Mouse (Mus musculus) heart, embryonic 15.5 days (tissue): ENCODE data around the gene Plekhd1. TPM values are rescaled to one million over a fixed set of nuclear protein-coding genes. Genes with fewer than 3 reads are reported as not detected.
A peak's percentile ranks its signal among the peaks of the same experiment; 100 is the strongest.

ENCODE experiments used
- ATAC-seq: fragments of 200-750 bp; cut with Nextera tagmentation; replicated peaks from 2 replicates; pipeline ENCODE4 v1.8.0; 2017; ENCODE audit warnings: low read depth, moderate TSS enrichment; ENCODE audit not compliant: insufficient number of reproducible peaks, insufficient read depth, low FRiP score
- H3K27ac ChIP-seq: fragments of 300-500 bp; sonication (generic); 2 replicates; pipeline ENCODE4 v1.5.1; 2015; ENCODE audit warnings: mild to moderate bottlenecking, inconsistent platforms
- H3K27me3 ChIP-seq: fragments of 300-500 bp; sonication (generic); 2 replicates; pipeline ENCODE4 v1.6.1; 2015; ENCODE audit warnings: inconsistent platforms
- H3K36me3 ChIP-seq: fragments of 300-500 bp; sonication (generic); 2 replicates; pipeline ENCODE4 v1.6.1; 2015; ENCODE audit warnings: mild to moderate bottlenecking, inconsistent platforms
- H3K4me1 ChIP-seq: fragments of 300-500 bp; sonication (generic); replicated peaks from 2 replicates; pipeline ENCODE4 v1.6.1; 2015; ENCODE audit warnings: inconsistent platforms
- H3K4me2 ChIP-seq: fragments of 300-500 bp; sonication (generic); 2 replicates; pipeline ENCODE4 v1.6.1; 2015; ENCODE audit warnings: inconsistent platforms, mild to moderate bottlenecking, moderate library complexity
- H3K4me3 ChIP-seq: fragments of 300-500 bp; sonication (generic); 2 replicates; pipeline ENCODE4 v1.5.1; 2015; ENCODE audit warnings: mild to moderate bottlenecking, inconsistent platforms
- H3K9ac ChIP-seq: fragments of 300-500 bp; sonication (generic); 2 replicates; pipeline ENCODE4 v1.6.1; 2015; ENCODE audit warnings: mild to moderate bottlenecking, inconsistent platforms
- H3K9me3 ChIP-seq: fragments of 300-500 bp; sonication (generic); replicated peaks from 2 replicates; pipeline ENCODE4 v1.6.1; 2016; ENCODE audit warnings: inconsistent platforms
- WGBS: fragments of 180-500 bp; shearing (Covaris S2); methylation state at CpG from one replicate; pipeline ENCODE4 v1.1.7; 2015; ENCODE audit warnings: mixed read lengths; 5-methylcytosine and 5-hydroxymethylcytosine counted together
- polyA plus RNA-seq: library from polyadenylated mRNA; unstranded; fragments of >200 nt; fragmentation: Nextera tagmentation; extraction: Ambion mirVana; gene quantifications from 2 replicates; pipeline ENCODE4 v1.2.1, GENCODE M21; 2015

Plekhd1 gene
- 0.40 and 0.55 TPM in 2 replicates for polyA plus RNA-seq

- H3K27ac ChIP-seq, result no peak within 1 kb of the TSS
Measured at GRCm38 (mm10) chr12:80692269-80692972, at the start of gene Plekhd1. Gene Plekhd1, plus strand, starts transcription at chr12:80692591.

DNA sequence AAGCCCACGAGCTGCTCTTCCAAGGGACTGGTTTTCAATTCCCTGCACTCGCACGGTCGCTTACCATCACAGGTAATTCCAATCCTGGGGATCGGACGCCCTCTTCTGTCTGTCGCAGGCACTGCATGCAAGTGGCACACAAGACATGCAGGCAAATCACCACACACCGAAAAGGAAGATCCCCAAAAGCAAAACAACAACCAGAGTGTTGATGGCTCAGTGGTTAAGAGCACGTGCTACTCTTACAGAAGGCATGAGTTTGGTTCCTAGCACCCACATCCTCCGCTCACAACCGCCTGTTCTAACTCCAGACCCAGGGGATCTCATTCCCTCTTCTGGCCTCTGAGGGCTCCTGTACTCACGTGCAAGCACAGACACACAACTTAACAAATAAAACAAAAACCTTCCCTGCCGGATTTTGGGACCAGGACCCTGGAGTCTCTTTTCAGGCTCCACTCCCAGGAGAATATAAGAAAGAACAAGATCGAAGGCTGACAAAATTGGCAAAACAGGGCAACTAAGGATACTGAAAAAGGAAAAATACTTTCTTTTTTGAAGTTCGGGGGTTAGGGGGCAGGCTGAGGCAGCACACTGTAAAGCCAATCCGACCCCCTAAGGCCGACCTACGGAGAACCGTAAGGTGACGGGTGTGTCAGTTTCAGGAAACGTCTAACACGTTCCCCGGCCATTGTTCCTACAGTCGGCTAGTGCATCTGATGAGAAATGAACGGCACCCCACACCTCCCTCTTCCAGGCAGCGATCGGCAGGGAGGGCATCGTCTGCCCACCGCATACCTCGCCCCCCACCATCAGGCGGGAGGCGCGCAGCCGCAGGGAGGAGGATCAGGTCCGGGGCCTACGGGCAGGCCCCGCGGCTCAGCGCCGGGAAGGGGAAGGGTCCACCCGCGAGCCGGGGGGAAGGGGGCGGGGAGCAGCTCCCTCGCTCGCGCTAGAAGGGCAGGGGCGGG is 49.4 kb upstream of the Plekhd1 start:
- Histone ChIP-seq H3K27ac (peak overlapping the region; percentile 93), H3K36me3 (peaks cover 33% of the 10 kb centered on the region), H3K4me1 (peaks cover 31% of the 10 kb centered on the region), H3K9me3 (no peaks in the 10 kb centered on the region), H3K4me2 (peak overlapping the region; percentile 89), H3K9ac (peak overlapping the region; percentile 97), H3K27me3 (no peaks in the 10 kb centered on the region), H3K4me3 (peak overlapping the region; percentile 99)
- WGBS, result 2% methylated on average over 48 of the region's 48 CpGs
- peak; percentile 66 for ATAC-seq

More at GRCm38 (mm10) chr12:80692269-80692972, at the start of gene Plekhd1:
- peak; percentile 61; the same call in 1 of the 2 replicates for ATAC-seq
- Histone ChIP-seq H3K36me3 (no peaks in the 10 kb centered on the region), H3K9ac (peak within 1 kb of the TSS; percentile 14; the same call in 1 of the 2 replicates), H3K4me1 (peaks cover 26% of the 10 kb centered on the region), H3K9me3 (no peaks in the 10 kb centered on the region), H3K4me3 (peak within 1 kb of the TSS; percentile 42), H3K4me2 (peak within 1 kb of the TSS; percentile 69), H3K27me3 (peaks cover 51% of the 10 kb centered on the region)
- 2% methylated on average over 47 of the region's 52 CpGs for WGBS

DNA sequence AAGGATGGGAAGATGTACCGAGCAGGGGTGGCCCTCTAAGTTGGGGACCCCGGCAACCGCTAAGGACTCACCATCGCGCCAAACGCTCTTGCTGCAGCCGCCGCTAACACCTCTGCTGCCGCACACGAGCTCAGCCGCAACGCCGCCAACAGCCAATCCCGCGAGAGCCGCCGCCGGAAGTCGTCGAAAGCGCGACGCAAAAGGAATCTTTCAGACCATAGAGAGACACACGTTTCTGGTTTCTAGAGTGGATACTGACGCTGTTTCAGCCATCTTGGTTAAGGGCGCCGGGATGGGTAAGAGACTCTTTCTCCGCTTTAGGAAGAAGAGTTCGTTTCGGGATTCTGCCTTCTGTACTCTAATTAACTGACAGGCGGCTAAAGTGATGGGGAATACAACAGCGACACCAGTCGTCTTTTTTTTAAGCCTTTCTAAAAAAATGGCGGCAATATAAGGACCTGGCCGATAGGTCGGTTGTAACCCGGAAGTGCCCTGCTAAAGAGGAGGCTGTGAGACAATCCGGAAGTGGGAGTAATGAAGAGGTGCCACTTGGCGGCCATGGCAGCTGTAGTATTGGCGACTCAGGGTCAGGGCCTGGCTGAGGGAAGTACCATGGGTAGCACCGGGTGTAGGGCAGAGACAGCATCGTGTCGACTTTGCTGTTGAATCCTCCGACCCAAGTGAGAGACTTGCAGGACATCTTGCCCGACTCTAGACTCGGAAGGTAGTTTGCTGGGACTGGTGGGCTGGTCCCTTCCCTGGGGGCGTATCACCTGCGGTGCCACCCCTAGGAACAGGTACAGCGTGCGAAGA is 48.5 kb upstream of the Plekhd1 start, which contains the start of the genes Slc39a9 and Erh:
TSS of gene Slc39a9 (plus strand) at position 191 of the 813 bp plus-strand sequence.
TSS of gene Erh (minus strand) at position 649 of the 813 bp plus-strand sequence.
- Histone ChIP-seq H3K36me3 (peaks cover 32% of the 10 kb centered on the region), H3K9ac (peak within 1 kb of the TSS; percentile 97), H3K27me3 (no peaks in the 10 kb centered on the region), H3K4me3 (peak within 1 kb of the TSS; percentile 99), H3K4me1 (peaks cover 31% of the 10 kb centered on the region), H3K4me2 (peak within 1 kb of the TSS; percentile 89), H3K9me3 (no peaks in the 10 kb centered on the region), H3K27ac (peak within 1 kb of the TSS; percentile 93)
- under 1% methylated on average over 50 of the region's 50 CpGs for WGBS
- ATAC-seq, result peak; percentile 95

DNA sequence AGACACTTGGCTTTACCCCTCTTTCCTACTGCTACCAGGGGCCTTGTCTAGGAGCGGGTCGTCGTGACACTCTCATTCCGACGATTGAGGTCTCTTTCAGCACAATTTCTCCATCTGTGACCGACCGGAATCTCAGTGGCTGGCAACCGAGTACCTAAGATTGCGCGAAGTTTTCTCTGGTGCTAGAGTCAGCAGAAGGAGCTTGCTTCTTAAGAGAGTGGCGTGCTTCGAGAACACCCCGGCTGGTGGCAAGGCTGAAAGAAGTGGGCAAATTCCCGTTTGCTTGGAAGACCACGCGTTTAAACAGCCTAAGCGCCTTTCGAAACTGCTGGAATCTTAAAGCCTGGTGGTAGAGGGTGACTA is 47.9 kb upstream of the Plekhd1 start:
- Histone ChIP-seq H3K4me1 (peaks cover 31% of the 10 kb centered on the region), H3K9me3 (no peaks in the 10 kb centered on the region), H3K27ac (no peak overlapping the region; the same call in 1 of the 2 replicates), H3K27me3 (no peaks in the 10 kb centered on the region), H3K36me3 (peaks cover 27% of the 10 kb centered on the region), H3K4me3 (peak overlapping the region; percentile 99), H3K4me2 (peak overlapping the region; percentile 89), H3K9ac (peak overlapping the region; percentile 67)
- ATAC-seq, result no peak
- whole genome bisulfite sequencing, result 4% methylated on average over 18 of the region's 18 CpGs

DNA sequence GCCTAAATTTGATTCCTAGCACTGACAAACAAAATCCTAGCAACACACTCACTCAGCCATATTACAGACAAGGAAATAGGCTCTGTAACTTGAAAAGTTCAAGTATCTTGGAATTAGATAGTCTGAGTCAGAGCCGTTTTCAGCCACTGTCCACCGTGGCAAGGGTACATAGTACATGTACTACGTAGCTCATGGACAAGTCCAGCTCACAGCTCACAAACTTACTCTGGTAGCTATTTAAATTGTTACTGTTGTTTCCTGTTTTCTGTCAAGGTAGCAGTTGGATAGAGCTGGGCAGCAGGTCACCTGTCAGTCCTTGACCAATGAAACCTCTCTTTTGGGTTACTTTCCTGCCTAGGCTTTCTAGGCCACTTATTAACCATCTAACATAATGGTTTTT is 46.0 kb upstream of the Plekhd1 start:
- H3K9ac ChIP-seq, result no peak overlapping the region
- peak overlapping the region; percentile 89 for H3K4me2 ChIP-seq
- H3K9me3 ChIP-seq, result no peaks in the 10 kb centered on the region
- H3K27ac ChIP-seq, result no peak overlapping the region
- 90% methylated on average over 3 of the region's 3 CpGs for whole genome bisulfite sequencing
- ATAC-seq, result no peak
- H3K36me3 ChIP-seq, result peaks cover 16% of the 10 kb centered on the region
- no peaks in the 10 kb centered on the region for H3K27me3 ChIP-seq
- H3K4me1 ChIP-seq, result peaks cover 31% of the 10 kb centered on the region
- no peak overlapping the region for H3K4me3 ChIP-seq

- Histone ChIP-seq H3K27ac (peak overlapping the region; percentile 27; the same call in 1 of the 2 replicates), H3K4me2 (0 out of 2 replicates have a peak overlapping the region, but pooled peaks have one; percentile 13), H3K4me3 (no peak overlapping the region), H3K36me3 (peaks cover 5% of the 10 kb centered on the region; the same call in 1 of the 2 replicates), H3K4me1 (peaks cover 10% of the 10 kb centered on the region), H3K9ac (no peak overlapping the region), H3K27me3 (no peaks in the 10 kb centered on the region), H3K9me3 (no peaks in the 10 kb centered on the region)
- no peak for ATAC-seq
- WGBS, result 75% methylated on average over 7 of the region's 7 CpGs
Measured at GRCm38 (mm10) chr12:80653951-80654658, 38.3 kb upstream of the Plekhd1 start.

DNA sequence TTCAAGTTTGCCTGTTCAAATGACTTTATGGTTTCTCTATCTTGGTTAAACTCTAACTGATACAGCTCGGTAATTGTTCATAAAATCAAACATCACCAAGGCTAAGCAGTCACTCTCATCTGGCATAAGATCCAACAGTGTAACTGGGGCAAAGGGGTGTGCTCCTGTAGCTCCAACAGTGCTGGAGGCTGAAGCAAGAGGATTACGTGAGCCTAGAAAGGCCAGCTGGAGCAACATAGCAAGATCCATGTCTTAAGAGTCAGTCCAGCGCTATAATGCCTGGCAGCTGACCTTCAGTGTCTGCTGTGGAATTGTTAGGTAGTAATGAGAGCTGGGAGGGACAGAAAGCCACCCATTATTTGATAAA is 37.7 kb upstream of the Plekhd1 start:
- Histone ChIP-seq H3K27ac (no peak overlapping the region), H3K36me3 (peaks cover 5% of the 10 kb centered on the region; the same call in 1 of the 2 replicates), H3K4me1 (peaks cover 10% of the 10 kb centered on the region), H3K4me2 (no peak overlapping the region), H3K9me3 (no peaks in the 10 kb centered on the region), H3K4me3 (no peak overlapping the region), H3K9ac (no peak overlapping the region), H3K27me3 (no peaks in the 10 kb centered on the region)
- 89% methylated on average over 3 of the region's 3 CpGs for WGBS
- no peak for ATAC-seq

DNA sequence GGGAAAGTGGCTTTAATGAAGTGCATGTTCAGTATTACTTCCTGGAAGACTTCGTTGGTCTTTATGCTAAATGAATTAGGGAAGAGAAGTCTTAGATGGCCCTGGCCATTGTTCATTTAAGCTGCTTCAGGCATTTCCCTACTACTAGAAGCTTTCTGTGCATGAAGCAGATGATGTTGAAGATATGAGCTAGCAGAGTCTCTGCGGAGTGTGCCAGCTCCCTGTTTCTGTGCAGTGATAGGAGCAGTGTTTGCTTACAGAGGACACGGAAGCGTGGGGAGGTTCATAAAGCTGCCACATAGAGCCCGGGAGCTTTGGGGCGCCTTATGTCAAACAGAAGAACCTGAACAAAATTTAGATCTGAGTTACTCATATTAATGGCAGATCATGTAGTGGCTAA is 33.7 kb upstream of the Plekhd1 start:
- no peak overlapping the region for H3K4me2 ChIP-seq

GRCm38 (mm10) chr12:80662322-80662721 is 30.1 kb upstream of the Plekhd1 start:
- Histone ChIP-seq H3K27ac (no peak overlapping the region), H3K27me3 (no peaks in the 10 kb centered on the region)

More for the DNA sequence above, 33.7 kb upstream of the Plekhd1 start:
- Histone ChIP-seq H3K27ac (no peak overlapping the region), H3K9me3 (no peaks in the 10 kb centered on the region), H3K36me3 (peaks cover 12% of the 10 kb centered on the region; the same call in 1 of the 2 replicates), H3K4me1 (peaks cover 9% of the 10 kb centered on the region), H3K4me3 (no peak overlapping the region), H3K27me3 (no peaks in the 10 kb centered on the region), H3K9ac (no peak overlapping the region)
- ATAC-seq, result no peak
- 80% methylated on average over 6 of the region's 6 CpGs for WGBS

GRCm38 (mm10) chr12:80663935-80664334 is 28.5 kb upstream of the Plekhd1 start:
- WGBS, result 72% methylated on average over 2 of the region's 2 CpGs
- H3K27ac ChIP-seq, result no peak overlapping the region
- no peaks in the 10 kb centered on the region for H3K9me3 ChIP-seq
- H3K36me3 ChIP-seq, result peaks cover 26% of the 10 kb centered on the region; the same call in 1 of the 2 replicates
- no peaks in the 10 kb centered on the region for H3K27me3 ChIP-seq
- no peaks in the 10 kb centered on the region for H3K4me1 ChIP-seq
- no peak overlapping the region for H3K4me2 ChIP-seq
- H3K9ac ChIP-seq, result no peak overlapping the region
- no peak for ATAC-seq
- H3K4me3 ChIP-seq, result no peak overlapping the region

More at GRCm38 (mm10) chr12:80662322-80662721, 30.1 kb upstream of the Plekhd1 start:
- Histone ChIP-seq H3K36me3 (peaks cover 22% of the 10 kb centered on the region; the same call in 1 of the 2 replicates), H3K4me3 (no peak overlapping the region), H3K4me1 (no peaks in the 10 kb centered on the region), H3K9me3 (no peaks in the 10 kb centered on the region), H3K9ac (no peak overlapping the region), H3K4me2 (no peak overlapping the region)
- WGBS, result 58% methylated on average over 10 of the region's 10 CpGs
- ATAC-seq, result no peak
